Mouse (Mus musculus): ENCODE measurements around the gene Anxa7. TPM values are rescaled to one million over a fixed set of nuclear protein-coding genes. Genes with fewer than 3 reads are reported as not detected.

Anxa7 gene
- polyA plus RNA-seq, 1 experiment from 2014 or later, result 17.2 TPM

DNA sequence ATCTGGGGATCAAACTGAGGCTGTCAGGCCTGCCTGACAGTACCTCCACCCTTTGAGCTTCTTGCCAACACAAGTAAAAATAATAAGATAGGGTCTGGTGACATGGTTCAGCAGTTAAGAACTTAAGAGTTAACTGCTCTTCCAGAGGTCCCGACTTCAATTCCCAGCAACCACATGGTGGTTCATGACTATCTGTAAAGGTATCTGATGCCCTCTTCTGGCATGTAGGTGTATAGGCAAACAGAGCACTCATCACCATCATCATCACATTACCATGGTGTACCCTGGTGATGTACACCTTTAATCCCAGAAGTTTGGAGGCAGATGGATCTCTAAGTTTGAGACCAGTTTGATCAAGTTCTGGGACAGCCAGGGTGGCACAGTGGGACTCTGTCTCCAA lies 51.3 kb downstream of the Anxa7 start:
- no peak overlapping the region for H3K9ac ChIP-seq (ENCODE audit: low read length)
- 41% methylated on average over 1 of the region's 1 CpGs for WGBS
- H3K27me3 ChIP-seq (ENCODE audit: control insufficient read depth, insufficient read depth, low read length), result no peaks in the 10 kb centered on the region
- ATAC-seq (ENCODE audit: insufficient read depth, low FRiP score, low TSS enrichment) (no peak), DNase-seq (ENCODE audit: low spot score) (no peak)
- no peak overlapping the region for H3K4me3 ChIP-seq (ENCODE audit: low read depth, low read length)
- no peaks in the 10 kb centered on the region for H3K4me1 ChIP-seq (ENCODE audit: control insufficient read depth, insufficient read depth, low read length)
- no peak overlapping the region for H3K27ac ChIP-seq (ENCODE audit: low read depth, low read length)
- H3K4me2 ChIP-seq (ENCODE audit: low read depth), result no peak overlapping the region
- no peaks in the 10 kb centered on the region for H3K9me3 ChIP-seq (ENCODE audit: control insufficient read depth, low read length)
- H3K36me3 ChIP-seq (ENCODE audit: control insufficient read depth, insufficient read depth, low read length), result no peaks in the 10 kb centered on the region

DNA sequence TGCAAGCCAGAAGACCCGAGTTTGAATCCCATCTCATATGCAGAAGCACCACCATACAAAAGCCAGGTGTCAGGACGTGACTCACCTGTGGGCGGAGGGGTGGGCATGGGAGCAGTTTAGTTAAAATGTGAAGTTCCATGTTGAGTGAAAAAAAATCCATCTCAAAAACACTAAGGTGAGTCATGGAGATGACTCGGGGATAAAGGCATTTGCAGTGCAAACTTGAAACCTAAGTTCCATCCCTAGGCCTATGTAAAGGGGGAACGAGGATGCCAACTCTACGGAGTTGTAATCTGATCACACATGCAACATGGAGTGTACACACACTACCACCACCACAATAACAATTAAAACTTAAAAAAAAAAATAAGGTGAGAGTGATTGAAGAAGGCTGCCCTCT lies 56.9 kb downstream of the Anxa7 start:
- Histone ChIP-seq H3K36me3 (ENCODE audit: control insufficient read depth, insufficient read depth, low read length) (no peaks in the 10 kb centered on the region), H3K27ac (ENCODE audit: low read depth, low read length) (no peak overlapping the region), H3K4me3 (ENCODE audit: low read depth, low read length) (no peak overlapping the region), H3K27me3 (ENCODE audit: control insufficient read depth, insufficient read depth, low read length) (no peaks in the 10 kb centered on the region), H3K4me1 (ENCODE audit: control insufficient read depth, insufficient read depth, low read length) (no peaks in the 10 kb centered on the region), H3K9me3 (ENCODE audit: control insufficient read depth, low read length) (no peaks in the 10 kb centered on the region), H3K9ac (ENCODE audit: low read length) (no peak overlapping the region), H3K4me2 (ENCODE audit: low read depth) (no peak overlapping the region)
- 94% methylated on average over 6 of the region's 6 CpGs for whole genome bisulfite sequencing
- no peak for DNase-seq (ENCODE audit: low spot score)
- no peak for ATAC-seq (ENCODE audit: insufficient read depth, low FRiP score, low TSS enrichment)

DNA sequence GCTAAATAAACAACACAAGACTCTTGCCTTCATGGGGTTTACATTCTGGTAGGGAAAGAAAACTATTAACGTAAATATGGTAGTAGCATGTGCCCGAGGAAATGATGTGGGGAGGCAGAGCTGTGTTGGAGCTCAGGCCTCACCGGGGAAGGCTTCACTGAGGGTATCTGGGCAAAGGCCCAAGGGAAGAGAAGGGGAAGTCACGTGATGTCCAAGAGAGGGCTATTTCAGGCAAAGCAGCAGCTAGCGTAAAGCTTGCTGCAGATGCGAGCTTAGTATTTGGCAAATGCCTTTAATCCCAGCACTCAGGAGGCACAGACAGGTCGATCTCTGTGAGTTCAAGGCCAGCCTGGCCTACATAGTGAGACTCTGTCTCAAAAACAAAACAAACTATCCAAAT lies 57.7 kb downstream of the Anxa7 start:
- no peak for DNase-seq (ENCODE audit: low spot score)
- 82% methylated on average over 7 of the region's 7 CpGs for WGBS
- no peaks in the 10 kb centered on the region for H3K36me3 ChIP-seq (ENCODE audit: control insufficient read depth, insufficient read depth, low read length)

More for the DNA sequence above, 57.7 kb downstream of the Anxa7 start:
- H3K4me2 ChIP-seq (ENCODE audit: low read depth), result no peak overlapping the region
- H3K27ac ChIP-seq (ENCODE audit: low read depth, low read length), result no peak overlapping the region
- H3K9me3 ChIP-seq (ENCODE audit: control insufficient read depth, low read length), result no peaks in the 10 kb centered on the region
- ATAC-seq (ENCODE audit: insufficient read depth, low FRiP score, low TSS enrichment), result no peak
- H3K4me1 ChIP-seq (ENCODE audit: control insufficient read depth, insufficient read depth, low read length), result no peaks in the 10 kb centered on the region
- H3K27me3 ChIP-seq (ENCODE audit: control insufficient read depth, insufficient read depth, low read length), result no peaks in the 10 kb centered on the region
- no peak overlapping the region for H3K4me3 ChIP-seq (ENCODE audit: low read depth, low read length)
- no peak overlapping the region for H3K9ac ChIP-seq (ENCODE audit: low read length)

Other genes with a start within 250 kb of the Anxa7 start
- gene Kcnk16, start 210.9 kb downstream of the Anxa7 start, polyA plus RNA-seq (2014; fragmentation: Nextera tagmentation; extraction: Ambion mirVana), result not detected in 2 replicates
- gene Nudt13, start 185.4 kb downstream of the Anxa7 start, polyA plus RNA-seq (2014; fragmentation: Nextera tagmentation; extraction: Ambion mirVana), result 6.2 and 8.1 TPM in 2 replicates
- 68.5 and 71.6 TPM in 2 replicates for gene Ecd, start 132.0 kb downstream of the Anxa7 start, polyA plus RNA-seq (2014; fragmentation: Nextera tagmentation; extraction: Ambion mirVana)
- 53.1 and 55.7 TPM in 2 replicates for gene Fam149b, start 132.0 kb downstream of the Anxa7 start, polyA plus RNA-seq (2014; fragmentation: Nextera tagmentation; extraction: Ambion mirVana)
- gene Dnajc9, start 91.2 kb downstream of the Anxa7 start, polyA plus RNA-seq (2014; fragmentation: Nextera tagmentation; extraction: Ambion mirVana), result 236 and 245 TPM in 2 replicates
- 75.0 and 75.6 TPM in 2 replicates for gene Mrps16, start 86.5 kb downstream of the Anxa7 start, polyA plus RNA-seq (2014; fragmentation: Nextera tagmentation; extraction: Ambion mirVana)
- gene Cfap70, start 27.9 kb downstream of the Anxa7 start, polyA plus RNA-seq (2014; fragmentation: Nextera tagmentation; extraction: Ambion mirVana), result 0.24 and 0.53 TPM in 2 replicates
- 0.81 and 0.98 TPM in 2 replicates for gene Mss51, start 16.8 kb upstream of the Anxa7 start, polyA plus RNA-seq (2014; fragmentation: Nextera tagmentation; extraction: Ambion mirVana)
- gene Ppp3cb, start 66.4 kb upstream of the Anxa7 start, polyA plus RNA-seq (2014; fragmentation: Nextera tagmentation; extraction: Ambion mirVana), result 61.1 and 62.4 TPM in 2 replicates
- 14.0 and 15.7 TPM in 2 replicates for gene Usp54, start 160.9 kb upstream of the Anxa7 start, polyA plus RNA-seq (2014; fragmentation: Nextera tagmentation; extraction: Ambion mirVana)
- gene Myoz1, start 176.4 kb upstream of the Anxa7 start, polyA plus RNA-seq (2014; fragmentation: Nextera tagmentation; extraction: Ambion mirVana), result 0.45 and 0.55 TPM in 2 replicates
- gene Synpo2l, start 188.2 kb upstream of the Anxa7 start, polyA plus RNA-seq (2014; fragmentation: Nextera tagmentation; extraction: Ambion mirVana), result 6.2 and 7.5 TPM in 2 replicates
- 90.6 and 95.8 TPM in 2 replicates for gene Sec24c, start 194.2 kb upstream of the Anxa7 start, polyA plus RNA-seq (2014; fragmentation: Nextera tagmentation; extraction: Ambion mirVana)
- 22.6 and 23.1 TPM in 2 replicates for gene Fut11, start 214.8 kb upstream of the Anxa7 start, polyA plus RNA-seq (2014; fragmentation: Nextera tagmentation; extraction: Ambion mirVana)
- gene Chchd1, start 222.9 kb upstream of the Anxa7 start, polyA plus RNA-seq (2014; fragmentation: Nextera tagmentation; extraction: Ambion mirVana), result 212 and 214 TPM in 2 replicates
- 30.2 and 36.0 TPM in 2 replicates for gene Zswim8, start 227.4 kb upstream of the Anxa7 start, polyA plus RNA-seq (2014; fragmentation: Nextera tagmentation; extraction: Ambion mirVana)